Mouse (Mus musculus) induced T-regulatory cell, adult 2 months (primary cell): Measurements from ENCODE around the gene Gm3625.
"Not testable (repeated sequence)": the region's sequence is repeated elsewhere in the genome, so short reads cannot be mapped to it uniquely, and the experiment has no call there.

ENCODE experiments used
- DNase-seq: peaks from one replicate; pipeline ENCODE4 v3.0.0-alpha.2; 2012; ENCODE audit warnings: low read depth

The Gm3625 gene

DNA sequence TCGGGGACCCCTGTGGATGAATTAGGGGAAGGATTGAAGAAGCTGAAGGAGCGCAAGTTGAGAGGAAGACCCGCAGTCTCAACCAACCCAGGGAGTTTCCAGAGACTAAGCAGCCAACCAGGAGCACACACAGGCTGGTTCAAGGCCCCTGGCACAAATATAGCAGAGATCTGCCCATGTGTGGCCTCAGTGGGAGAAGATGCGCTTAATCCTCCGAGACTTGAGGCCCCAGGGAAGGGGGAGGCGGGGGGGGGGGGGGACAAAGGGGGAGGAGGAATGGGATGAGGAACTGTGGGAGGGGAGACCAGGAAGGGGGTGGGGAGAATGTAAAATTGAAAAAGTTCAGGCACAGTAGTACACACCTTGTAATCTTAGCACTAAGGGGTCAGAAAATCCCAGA lies 37.3 kb downstream of the Gm3625 start:
- DNase-seq = no peak

DNA sequence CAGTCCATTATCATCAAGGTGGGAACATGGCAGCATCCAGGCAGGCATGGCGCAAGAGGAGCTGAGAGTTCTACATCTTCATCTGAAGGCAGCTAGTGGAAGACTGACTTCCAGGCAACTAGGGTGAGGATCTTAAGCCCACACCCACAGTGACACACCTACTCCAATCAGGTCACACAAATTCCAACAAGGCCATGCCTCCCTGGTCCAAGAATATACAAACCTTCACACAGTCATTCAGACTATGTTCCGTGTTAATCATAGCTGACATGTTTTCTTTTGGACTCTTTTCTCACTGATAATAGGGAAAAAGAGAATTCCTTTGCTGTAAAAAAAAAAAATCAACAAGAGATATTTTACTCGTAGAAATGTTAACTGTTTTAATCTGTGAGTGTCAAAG lies 39.0 kb downstream of the Gm3625 start:
- DNase-seq = not testable (repeated sequence)

DNA sequence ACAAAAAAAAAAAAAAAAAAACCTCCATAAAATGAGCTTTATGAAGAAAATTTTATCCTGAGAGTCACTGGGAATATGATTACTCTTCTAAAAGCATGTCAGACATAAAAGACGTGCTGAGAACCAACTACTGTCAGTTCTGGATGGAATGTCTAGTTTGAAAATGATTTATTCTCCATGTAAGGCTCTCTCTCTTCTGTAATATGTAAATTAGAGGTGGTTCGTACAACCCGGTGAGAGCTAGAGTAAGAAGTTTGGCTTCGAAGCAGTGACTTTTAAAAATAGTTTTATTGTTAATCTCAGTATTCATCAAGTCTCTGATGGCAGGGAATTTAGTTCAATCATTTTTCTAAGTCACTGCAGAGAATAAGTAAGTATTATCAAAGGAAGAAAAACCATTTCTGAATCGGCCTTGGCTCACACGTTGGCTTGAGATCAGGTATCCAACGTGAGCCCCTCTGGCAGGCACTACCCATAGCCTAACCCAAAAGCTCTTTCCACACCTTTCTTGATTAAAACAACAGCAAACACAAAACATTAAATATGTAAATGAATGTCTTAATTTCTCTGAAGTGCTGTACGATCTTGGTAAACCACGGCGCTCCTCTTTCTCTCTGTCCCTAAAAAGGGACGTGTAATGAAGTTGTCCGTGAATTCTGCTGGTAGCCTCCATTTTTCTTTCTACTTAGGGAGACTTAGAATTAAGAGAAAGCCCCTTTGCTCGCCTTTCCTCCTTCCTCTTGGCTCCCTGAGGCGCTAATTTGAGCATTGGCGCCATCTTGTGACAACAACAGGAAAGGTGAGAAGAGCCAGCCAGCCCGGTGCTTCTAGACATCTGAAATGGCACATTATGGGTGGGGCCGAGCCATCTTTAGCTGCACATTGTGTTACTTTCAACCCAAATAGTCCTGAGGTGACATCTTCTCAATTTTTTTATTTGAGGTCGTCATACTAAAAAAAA lies 44.4 kb downstream of the Gm3625 start:
- peak; percentile 88 for DNase-seq

DNA sequence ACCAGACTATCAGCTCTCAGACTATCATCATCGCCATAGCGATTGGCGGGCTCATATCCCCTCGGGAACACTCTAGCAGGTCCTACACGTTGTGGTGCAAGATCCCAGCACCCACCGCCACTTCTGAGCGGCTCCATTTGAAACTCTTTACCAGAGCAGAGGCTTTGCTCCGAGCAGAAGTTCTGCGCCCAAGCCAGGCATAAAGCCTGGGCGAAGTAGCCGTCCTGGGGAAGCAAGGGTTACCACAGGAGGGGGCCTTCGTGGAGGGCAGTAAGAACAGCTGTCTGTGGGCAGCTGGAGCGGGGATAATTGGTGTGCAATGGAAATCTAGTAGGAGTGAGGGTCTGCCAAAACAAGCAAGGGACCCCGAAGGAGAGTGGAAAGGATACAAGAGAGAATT lies 45.2 kb downstream of the Gm3625 start:
- DNase-seq = no peak

DNA sequence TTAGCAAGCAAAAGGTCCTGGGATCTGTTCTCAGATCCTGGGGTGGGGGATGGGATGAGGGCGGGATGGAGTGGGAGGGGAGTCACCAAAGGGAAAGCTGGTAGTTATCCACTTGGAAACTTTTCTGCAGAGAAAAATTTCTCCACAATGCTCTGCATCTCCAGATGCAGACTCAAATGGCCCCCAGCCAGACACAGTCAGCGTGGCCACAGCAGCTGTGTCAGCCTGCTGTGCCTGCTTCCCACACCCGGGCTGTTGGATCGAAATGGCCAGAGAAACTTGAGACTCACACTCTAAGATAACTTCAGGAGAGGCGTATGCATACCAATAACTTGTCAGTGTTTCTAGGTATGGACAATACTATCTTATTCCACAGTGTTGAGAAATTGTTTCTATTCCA lies 46.2 kb downstream of the Gm3625 start:
- DNase-seq = no peak

DNA sequence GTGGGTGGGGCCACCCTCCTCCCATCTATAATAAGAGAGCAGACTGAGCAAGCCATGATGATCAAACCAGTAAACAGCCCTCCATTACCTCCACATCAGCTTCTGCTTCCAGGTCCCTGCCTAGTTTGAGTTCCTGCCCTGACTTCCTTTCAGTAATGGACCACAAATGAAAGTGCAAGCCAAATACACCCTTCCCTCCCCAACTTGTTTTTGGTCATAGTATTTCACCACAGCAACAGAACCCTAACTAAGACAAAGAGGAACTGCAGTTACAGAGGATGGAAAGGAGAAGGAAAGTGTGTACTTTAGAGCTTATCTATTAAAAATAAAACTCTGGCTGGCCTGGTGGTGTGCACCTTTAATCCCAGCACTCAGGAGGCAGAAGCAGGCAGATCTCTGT lies 47.3 kb downstream of the Gm3625 start:
- no peak for DNase-seq

DNA sequence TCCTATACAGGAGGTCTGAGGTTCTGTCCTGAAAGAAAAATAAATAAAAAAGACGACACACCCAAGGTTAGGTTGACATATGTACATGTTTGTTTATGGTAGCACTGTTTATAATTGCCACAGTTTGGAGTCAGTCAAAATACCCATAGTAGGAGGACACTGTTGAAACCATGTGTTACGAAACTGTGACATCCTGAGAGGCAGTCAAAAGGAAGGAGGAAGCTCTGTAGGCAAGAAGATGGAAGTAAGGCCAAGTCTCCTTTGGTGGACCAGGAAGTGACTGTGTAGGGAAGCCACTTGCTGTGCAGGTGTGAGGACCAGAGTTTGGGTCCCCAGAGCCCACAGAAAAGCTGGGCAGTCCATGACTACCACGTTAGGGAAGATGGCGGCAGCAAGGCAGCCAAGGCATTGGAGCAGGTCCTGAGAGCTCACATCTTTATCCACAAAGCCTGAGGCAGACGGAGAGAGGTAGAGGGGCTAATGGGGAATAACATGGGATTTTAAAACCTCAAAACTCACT lies 48.3 kb downstream of the Gm3625 start:
- DNase-seq = no peak
